Mouse (Mus musculus): ENCODE results near the gene Taf1a. TPM values are rescaled to one million over a fixed set of nuclear protein-coding genes. Genes with fewer than 3 reads are reported as not detected.
"Not testable (repeated sequence)": the region's sequence is repeated elsewhere in the genome, so short reads cannot be mapped to it uniquely, and the experiment has no call there.

The Taf1a gene
- 16.6 and 17.4 TPM in 2 replicates for polyA plus RNA-seq (2015; fragmentation: Nextera tagmentation; extraction: Ambion mirVana)

GRCm38 (mm10) chr1:183388426-183389406 lies at the start of gene Taf1a:
TSS of gene Taf1a (plus strand) at chr1:183388981.
- 6% methylated on average over 44 of the region's 44 CpGs for WGBS

GRCm38 (mm10) chr1:183342902-183343301 lies 45.9 kb upstream of the Taf1a start:
- H3K27ac ChIP-seq; H3K4me2 ChIP-seq; H3K9me3 ChIP-seq; ATAC-seq (replicated peaks); H3K27me3 ChIP-seq (replicated peaks); H3K4me3 ChIP-seq; H3K9ac ChIP-seq: not testable (repeated sequence)
- H3K4me1 ChIP-seq: peaks cover 14% of the 10 kb centered on the region
- peaks cover 30% of the 10 kb centered on the region for H3K36me3 ChIP-seq (replicated peaks)
- 100% methylated on average over 1 of the region's 1 CpGs for WGBS

More at GRCm38 (mm10) chr1:183388426-183389406, at the start of gene Taf1a:
- peak within 1 kb of the TSS; percentile 84 for H3K4me3 ChIP-seq
- H3K27me3 ChIP-seq (replicated peaks): peaks cover 21% of the 10 kb centered on the region
- ATAC-seq (replicated peaks): peak; percentile 99
- H3K4me1 ChIP-seq: peaks cover 17% of the 10 kb centered on the region
- peak within 1 kb of the TSS; percentile 66 for H3K27ac ChIP-seq
- peak within 1 kb of the TSS; percentile 46 for H3K9ac ChIP-seq
- H3K36me3 ChIP-seq (replicated peaks): 0 out of 2 replicates have a peak, but pooled peaks cover 5% of the 10 kb centered on the region
- peak within 1 kb of the TSS; percentile 79 for H3K4me2 ChIP-seq
- no peaks in the 10 kb centered on the region for H3K9me3 ChIP-seq

- Histone ChIP-seq H3K27ac (peak overlapping the region; percentile 87), H3K9ac (peak overlapping the region; percentile 75), H3K27me3 (replicated peaks) (no peaks in the 10 kb centered on the region), H3K4me1 (peaks cover 14% of the 10 kb centered on the region), H3K4me3 (peak overlapping the region; percentile 85), H3K9me3 (no peaks in the 10 kb centered on the region), H3K4me2 (peak overlapping the region; percentile 96), H3K36me3 (replicated peaks) (peaks cover 19% of the 10 kb centered on the region; the same call in 1 of the 2 replicates)
- WGBS: under 1% methylated on average over 71 of the region's 72 CpGs
- ATAC-seq (replicated peaks): peak; percentile 99
Measured at GRCm38 (mm10) chr1:183344886-183345816, 43.6 kb upstream of the Taf1a start.

- H3K36me3 ChIP-seq (replicated peaks): peaks cover 16% of the 10 kb centered on the region; the same call in 1 of the 2 replicates
- peak overlapping the region; percentile 85 for H3K4me3 ChIP-seq
- peak overlapping the region; percentile 87 for H3K27ac ChIP-seq
- H3K9me3 ChIP-seq: no peaks in the 10 kb centered on the region
- 9% methylated on average over 10 of the region's 10 CpGs for WGBS
- peak overlapping the region; percentile 75 for H3K9ac ChIP-seq
- peak overlapping the region; percentile 96 for H3K4me2 ChIP-seq
- peaks cover 14% of the 10 kb centered on the region for H3K4me1 ChIP-seq
- no peaks in the 10 kb centered on the region for H3K27me3 ChIP-seq (replicated peaks)
- ATAC-seq (replicated peaks): peak; percentile 57
Measured at GRCm38 (mm10) chr1:183345817-183346195, 43.0 kb upstream of the Taf1a start.

- ATAC-seq (replicated peaks): no peak
- no peak overlapping the region for H3K4me2 ChIP-seq
- WGBS: 25% methylated on average over 6 of the region's 6 CpGs
- no peak overlapping the region for H3K4me3 ChIP-seq
- H3K9ac ChIP-seq: no peak overlapping the region
- no peaks in the 10 kb centered on the region for H3K9me3 ChIP-seq
- H3K27ac ChIP-seq: no peak overlapping the region
- peaks cover 17% of the 10 kb centered on the region; the same call in 1 of the 2 replicates for H3K36me3 ChIP-seq (replicated peaks)
- H3K4me1 ChIP-seq: peaks cover 14% of the 10 kb centered on the region
- no peaks in the 10 kb centered on the region for H3K27me3 ChIP-seq (replicated peaks)
Measured at GRCm38 (mm10) chr1:183349840-183350239, 38.9 kb upstream of the Taf1a start.

- Histone ChIP-seq H3K9me3 (no peaks in the 10 kb centered on the region), H3K27me3 (replicated peaks) (no peaks in the 10 kb centered on the region), H3K36me3 (replicated peaks) (peaks cover 47% of the 10 kb centered on the region), H3K4me2 (no peak overlapping the region), H3K9ac (no peak overlapping the region), H3K4me3 (no peak overlapping the region), H3K4me1 (no peaks in the 10 kb centered on the region), H3K27ac (no peak overlapping the region)
- no peak for ATAC-seq (replicated peaks)
- WGBS: 89% methylated on average over 3 of the region's 3 CpGs
Measured at GRCm38 (mm10) chr1:183358901-183359300, 29.9 kb upstream of the Taf1a start.

- H3K27me3 ChIP-seq (replicated peaks): no peaks in the 10 kb centered on the region
- ATAC-seq (replicated peaks): no peak
- no peaks in the 10 kb centered on the region for H3K9me3 ChIP-seq
- 0 out of 2 replicates have a peak, but pooled peaks cover 2% of the 10 kb centered on the region for H3K4me1 ChIP-seq
- H3K36me3 ChIP-seq (replicated peaks): peaks cover 39% of the 10 kb centered on the region
- WGBS: 97% methylated on average over 5 of the region's 5 CpGs
- H3K4me2 ChIP-seq: no peak overlapping the region
- no peak overlapping the region for H3K9ac ChIP-seq
- H3K4me3 ChIP-seq: no peak overlapping the region
- no peak overlapping the region for H3K27ac ChIP-seq
Measured at GRCm38 (mm10) chr1:183362301-183362700, 26.5 kb upstream of the Taf1a start.

GRCm38 (mm10) chr1:183362729-183363576 lies 25.8 kb upstream of the Taf1a start:
- H3K4me3 ChIP-seq: no peak overlapping the region
- H3K4me1 ChIP-seq: peaks cover 4% of the 10 kb centered on the region
- peaks cover 33% of the 10 kb centered on the region for H3K36me3 ChIP-seq (replicated peaks)
- no peaks in the 10 kb centered on the region for H3K27me3 ChIP-seq (replicated peaks)
- H3K27ac ChIP-seq: no peak overlapping the region
- no peak overlapping the region for H3K9ac ChIP-seq
- H3K9me3 ChIP-seq: no peaks in the 10 kb centered on the region
- no peak overlapping the region for H3K4me2 ChIP-seq
- WGBS: 91% methylated on average over 14 of the region's 14 CpGs
- no peak for ATAC-seq (replicated peaks)

- Histone ChIP-seq H3K27me3 (replicated peaks) (no peaks in the 10 kb centered on the region), H3K9me3 (no peaks in the 10 kb centered on the region), H3K9ac (no peak overlapping the region), H3K36me3 (replicated peaks) (peaks cover 28% of the 10 kb centered on the region), H3K4me3 (no peak overlapping the region), H3K4me2 (no peak overlapping the region), H3K4me1 (peaks cover 10% of the 10 kb centered on the region), H3K27ac (no peak overlapping the region)
- no peak for ATAC-seq (replicated peaks)
- 93% methylated on average over 5 of the region's 5 CpGs for WGBS
Measured at GRCm38 (mm10) chr1:183363577-183363867, 25.3 kb upstream of the Taf1a start.

- 81% methylated on average over 5 of the region's 5 CpGs for WGBS
- Histone ChIP-seq H3K27me3 (replicated peaks) (no peaks in the 10 kb centered on the region), H3K4me2 (no peak overlapping the region), H3K4me1 (peaks cover 19% of the 10 kb centered on the region), H3K27ac (no peak overlapping the region), H3K9ac (no peak overlapping the region), H3K9me3 (no peaks in the 10 kb centered on the region), H3K4me3 (no peak overlapping the region), H3K36me3 (replicated peaks) (peaks cover 14% of the 10 kb centered on the region; the same call in 1 of the 2 replicates)
- no peak for ATAC-seq (replicated peaks)
Measured at GRCm38 (mm10) chr1:183366361-183366760, 22.4 kb upstream of the Taf1a start.

- Histone ChIP-seq H3K9ac (peak overlapping the region; percentile 76), H3K4me2 (peak overlapping the region; percentile 87), H3K4me3 (peak overlapping the region; percentile 78), H3K36me3 (replicated peaks) (peaks cover 7% of the 10 kb centered on the region; the same call in 1 of the 2 replicates), H3K4me1 (peaks cover 19% of the 10 kb centered on the region), H3K9me3 (no peaks in the 10 kb centered on the region), H3K27me3 (replicated peaks) (no peaks in the 10 kb centered on the region), H3K27ac (peak overlapping the region; percentile 76)
- WGBS: 1% methylated on average over 56 of the region's 56 CpGs
- ATAC-seq (replicated peaks): peak; percentile 80
Measured at GRCm38 (mm10) chr1:183368601-183369400, 20.0 kb upstream of the Taf1a start.

Data from midbrain, embryonic 15.5 days (tissue).